Mouse (Mus musculus) stomach, postnatal 0 days (tissue): ENCODE results near the gene Ttll9.

Experiments used
- CTCF ChIP-seq: IDR thresholded peaks from 2 replicates; pipeline ENCODE4 v1.5.1; 2016; ENCODE audit warnings: antibody characterized with exemption, low read depth, mild to moderate bottlenecking, moderate library complexity
- EP300 ChIP-seq: optimal IDR thresholded peaks from 2 replicates; pipeline ENCODE3; 2016; ENCODE audit warnings: antibody characterized with exemption

DNA sequence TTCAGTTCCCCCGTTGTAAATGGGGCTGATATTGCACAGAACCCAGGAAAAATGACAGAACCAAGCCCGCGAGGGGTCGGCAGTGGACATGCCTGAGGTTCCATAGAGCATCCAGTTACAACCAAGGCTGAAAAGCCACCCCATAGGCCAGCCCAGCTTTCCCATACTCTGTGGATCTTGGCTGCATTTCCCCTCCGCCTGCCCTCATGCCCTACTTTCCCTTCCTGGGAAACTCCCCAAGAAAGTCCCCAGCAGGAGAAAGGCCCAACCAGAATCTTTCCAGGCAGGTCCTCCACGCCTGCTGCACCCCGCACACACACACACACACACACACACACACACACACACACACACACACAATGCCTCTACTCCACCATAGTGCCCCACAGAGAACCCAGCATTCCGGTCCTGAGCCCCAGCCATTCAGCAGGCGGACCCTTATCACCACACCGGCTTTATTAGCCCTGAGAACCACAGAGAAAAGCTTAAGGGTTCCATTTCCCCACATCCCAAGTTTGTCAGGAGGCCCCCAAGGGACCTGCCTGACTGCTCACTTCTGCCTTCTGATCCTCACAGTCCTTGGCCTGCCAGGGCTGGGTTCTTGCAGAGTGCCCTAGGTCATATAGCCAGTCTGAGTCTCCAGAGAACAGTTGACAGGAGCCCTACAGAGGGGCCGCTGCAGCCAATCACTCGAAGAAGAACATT lies 30.7 kb upstream of the Ttll9 start:
- TF ChIP-seq CTCF (no peak), EP300 (no peak)
